Mouse (Mus musculus) inflammation-experienced regulatory T-cells (primary cell): ENCODE results near the gene Mmp2. TPM values are rescaled to one million over a fixed set of nuclear protein-coding genes. Genes with fewer than 3 reads are reported as not detected.

Source experiments
- polyA plus RNA-seq, 2 experiments: library from polyadenylated mRNA; unstranded; fragments of 100-300 nt; shearing (Covaris generic); gene quantifications; one replicate each; pipeline ENCODE4 v1.2.1; 2017

Mmp2 gene
- not detected for polyA plus RNA-seq

GRCm38 (mm10) chr8:92827243-92828034 lies at the start of gene Mmp2:
Gene Mmp2, plus strand, starts transcription at chr8:92827291.

GRCm38 (mm10) chr8:92855171-92855894 lies 28.2 kb downstream of the Mmp2 start, which contains the start of gene Lpcat2:
Gene Lpcat2, plus strand, starts transcription at chr8:92855339.

GRCm38 (mm10) chr8:92901107-92901506 lies 74.0 kb downstream of the Mmp2 start, which contains the start of gene Capns2:
Gene Capns2, plus strand, starts transcription at chr8:92901407.

Other genes starting within 250 kb of the Mmp2 start
- gene Irx6, start 153.0 kb upstream of the Mmp2 start, polyA plus RNA-seq = under 1 TPM in 1 of 2 experiments, not detected in 1; 0.28 TPM
- 1 to 10 TPM in 1 of 2 experiments, under 1 TPM in 1; 0.80 to 8.1 TPM for gene Lpcat2, start 28.0 kb downstream of the Mmp2 start, polyA plus RNA-seq
- not detected for gene Capns2, start 74.1 kb downstream of the Mmp2 start, polyA plus RNA-seq
- gene Slc6a2, start 132.8 kb downstream of the Mmp2 start, polyA plus RNA-seq = under 1 TPM; 0.02 to 0.13 TPM
- gene Ces1a, start 220.9 kb downstream of the Mmp2 start, polyA plus RNA-seq = under 1 TPM in 1 of 2 experiments, not detected in 1; 0.18 TPM